Mouse (Mus musculus) stomach, postnatal 0 days (tissue): ENCODE results near the gene Olfr782.

ENCODE experiments used
- CTCF ChIP-seq: IDR thresholded peaks from 2 replicates; pipeline ENCODE4 v1.5.1; 2016; ENCODE audit warnings: antibody characterized with exemption, low read depth, mild to moderate bottlenecking, moderate library complexity
- EP300 ChIP-seq: optimal IDR thresholded peaks from 2 replicates; pipeline ENCODE3; 2016; ENCODE audit warnings: antibody characterized with exemption

GRCm38 (mm10) chr10:129317817-129318216 lies 30.8 kb upstream of the Olfr782 start, which contains the start of gene Olfr780:
- no peak for TF ChIP-seq CTCF
- TF ChIP-seq EP300, result no peak
